Mouse (Mus musculus) adrenal gland, postnatal 36 days (tissue): ENCODE data around the gene Drap1. TPM values are rescaled to one million over a fixed set of nuclear protein-coding genes. Genes with fewer than 3 reads are reported as not detected.

ENCODE experiments used
- DNase-seq, 2 experiments: peaks; one replicate each; pipeline ENCODE4 v3.0.0; 2021; ENCODE audit warnings: mixed read lengths in 1 of 2
- total RNA-seq, 2 experiments: library from RNA; stranded (reverse); gene quantifications; 2 replicates each; pipeline ENCODE4 v1.2.3; 2021

Drap1 gene
- total RNA-seq, 2 experiments from 2014 or later: 250 to 263 TPM

DNA sequence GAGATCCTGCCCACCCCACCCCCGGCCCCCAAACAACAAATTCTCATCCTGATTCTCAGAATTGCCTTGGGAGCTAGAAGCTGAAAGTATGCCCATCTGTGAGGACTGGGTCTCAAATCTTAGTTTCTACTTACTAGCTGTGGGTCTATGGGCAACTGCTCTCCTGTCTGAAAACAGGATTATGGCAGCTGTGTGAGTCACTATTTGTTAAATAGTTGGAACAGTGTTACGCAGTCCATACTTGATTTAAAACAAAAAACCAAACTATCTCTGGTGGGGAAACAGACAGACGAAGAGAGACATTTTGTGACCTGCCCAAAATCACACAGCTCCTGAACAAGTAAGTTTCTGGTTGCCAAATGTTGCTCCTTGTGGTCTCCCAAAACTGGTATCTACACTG lies 24.9 kb upstream of the Drap1 start:
- DNase-seq: no peak

DNA sequence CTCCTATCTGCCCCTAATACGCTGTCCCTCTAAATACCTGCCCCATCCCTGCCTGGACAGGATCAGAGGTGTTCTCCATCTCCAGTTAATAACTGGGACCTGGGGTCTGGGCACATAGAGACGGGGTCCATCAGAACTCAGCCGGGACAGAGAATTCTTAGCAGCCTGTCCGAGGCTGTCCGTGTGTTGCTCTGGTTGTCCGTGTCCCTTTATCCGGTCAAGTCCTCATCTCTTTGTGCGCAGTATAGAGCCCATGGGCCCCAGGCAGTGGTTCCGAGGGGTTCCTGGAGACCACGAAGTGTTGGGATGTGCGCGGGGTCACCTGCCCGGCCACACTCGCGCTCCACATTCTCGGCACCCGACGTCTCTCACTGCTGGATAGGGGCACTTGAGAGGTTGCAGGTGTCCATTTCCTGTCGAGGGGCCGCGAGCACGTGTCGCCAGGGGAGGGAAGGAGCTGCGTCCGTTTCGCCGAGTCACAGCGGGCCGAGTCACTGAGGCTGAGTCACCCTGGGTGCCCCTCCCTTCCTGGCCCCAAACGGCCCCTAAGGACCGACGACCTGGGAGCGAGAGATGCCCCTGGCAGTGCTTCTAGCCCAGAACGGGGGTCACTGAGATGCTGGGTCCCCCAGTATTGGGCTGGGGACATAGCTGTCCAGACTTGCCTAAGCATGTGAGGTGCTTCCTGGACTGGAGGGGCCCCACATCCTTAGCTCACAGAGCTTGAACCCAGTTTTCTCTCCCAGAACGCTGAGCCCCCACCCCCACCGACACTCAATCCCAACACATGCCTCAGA lies 23.8 kb upstream of the Drap1 start:
- DNase-seq: peak; percentile 64 to 69

DNA sequence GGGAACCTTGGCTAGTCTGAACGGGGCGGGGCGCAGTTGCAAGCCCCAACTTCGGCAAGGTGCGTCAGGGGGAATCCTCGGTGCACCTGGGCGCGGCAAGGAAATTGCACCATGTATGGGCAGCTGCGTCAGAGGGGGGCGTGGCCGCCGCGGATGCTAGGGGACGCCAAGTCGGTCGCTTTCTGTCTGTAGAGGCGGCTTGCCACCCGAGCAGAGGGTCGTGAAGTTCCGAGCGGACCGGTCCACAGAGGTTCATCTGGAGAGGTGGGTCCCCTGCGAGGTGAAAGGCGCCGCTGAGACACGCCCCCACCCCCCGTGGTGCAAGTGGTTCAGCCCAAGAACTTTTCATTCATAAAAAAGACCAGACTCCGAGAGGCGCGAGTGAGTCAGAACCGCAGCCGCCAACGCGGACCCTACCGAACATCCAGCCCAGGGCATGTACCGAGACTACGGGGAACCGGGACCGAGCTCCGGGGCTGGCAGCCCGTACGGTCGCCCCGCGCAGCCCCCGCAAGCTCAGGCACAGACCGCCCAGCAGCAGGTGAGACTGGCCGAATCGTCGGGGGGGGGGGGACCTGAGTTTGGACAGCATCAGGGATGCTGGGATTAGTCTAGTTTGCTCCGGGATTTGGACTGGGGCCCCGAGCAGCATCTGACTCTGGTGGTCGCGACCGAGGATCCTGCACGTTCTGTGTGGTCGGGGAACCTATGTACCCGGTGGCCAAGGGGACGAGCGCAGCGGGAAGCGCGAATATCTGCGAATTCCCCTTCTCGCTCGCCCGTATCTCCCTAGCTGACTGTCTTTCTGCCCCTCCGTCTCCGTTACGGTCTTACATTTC lies 23.0 kb upstream of the Drap1 start, which contains the start of gene Fosl1:
Gene Fosl1, plus strand, starts transcription at position 33 of the 839 bp plus-strand sequence.
- peak; percentile 77 to 85 for DNase-seq

DNA sequence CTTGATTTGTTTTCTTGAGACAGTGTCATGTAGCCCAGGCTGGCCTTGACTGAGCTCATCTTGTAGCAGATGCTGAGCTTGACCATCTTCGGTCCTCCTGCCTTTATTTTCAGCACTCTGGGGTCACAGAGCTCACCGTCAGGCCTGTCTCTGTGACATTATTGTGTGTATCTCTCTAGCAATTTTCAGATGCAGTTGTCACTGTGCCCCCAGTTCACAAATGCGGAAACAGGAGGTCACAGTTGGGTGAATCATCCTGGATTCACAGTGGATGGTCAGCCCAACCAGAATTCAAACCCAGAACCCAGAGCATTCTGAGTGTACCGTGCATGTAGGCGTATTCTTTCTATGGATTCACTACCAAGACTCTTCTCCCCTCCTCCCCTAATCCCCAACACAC lies 21.0 kb upstream of the Drap1 start:
- DNase-seq: no peak

DNA sequence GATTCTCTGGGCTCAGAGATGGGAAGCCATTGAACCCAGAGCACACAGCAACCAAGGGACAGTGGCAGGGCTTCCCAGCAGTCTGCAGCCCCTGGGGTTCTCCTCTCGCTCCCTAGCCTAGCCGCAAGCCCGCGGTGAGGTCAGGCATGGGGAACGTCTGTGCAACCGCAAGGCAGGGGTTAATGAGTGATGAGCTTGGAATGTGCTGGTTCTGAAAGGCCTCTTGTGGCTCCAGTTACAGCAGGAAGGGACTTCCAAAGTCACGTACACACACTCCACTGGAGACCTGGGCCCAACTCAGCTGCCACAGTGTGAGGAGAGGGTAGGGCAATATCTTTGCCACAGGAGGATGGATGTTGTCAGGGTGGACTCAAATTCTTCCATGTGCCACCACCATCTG lies 20.2 kb upstream of the Drap1 start:
- DNase-seq: no peak

DNA sequence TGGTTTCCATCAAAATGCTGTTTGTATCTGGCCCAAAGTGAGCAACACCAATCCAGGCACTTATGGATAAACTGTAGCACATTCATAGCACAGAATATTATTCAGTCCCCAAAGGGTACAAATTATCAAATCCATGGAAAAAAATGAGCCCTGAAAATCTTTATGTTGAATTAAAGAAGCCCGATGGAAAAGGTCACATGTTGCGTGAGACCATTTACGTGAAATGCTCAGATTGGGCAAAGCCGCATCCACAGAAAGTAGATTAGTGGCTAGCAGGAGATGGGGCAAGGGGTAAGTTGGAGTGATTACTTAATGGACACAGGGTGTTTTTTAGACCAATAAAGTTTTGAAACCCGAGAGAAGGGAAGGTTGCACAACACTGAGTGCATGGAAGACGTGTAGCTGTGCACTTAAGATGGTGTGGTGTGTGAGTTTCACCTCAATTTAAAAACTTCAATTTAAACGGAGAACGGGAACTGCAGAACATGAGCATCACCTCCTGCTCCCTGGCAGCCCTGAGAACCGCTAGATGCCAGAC lies 19.7 kb upstream of the Drap1 start:
- no peak for DNase-seq

DNA sequence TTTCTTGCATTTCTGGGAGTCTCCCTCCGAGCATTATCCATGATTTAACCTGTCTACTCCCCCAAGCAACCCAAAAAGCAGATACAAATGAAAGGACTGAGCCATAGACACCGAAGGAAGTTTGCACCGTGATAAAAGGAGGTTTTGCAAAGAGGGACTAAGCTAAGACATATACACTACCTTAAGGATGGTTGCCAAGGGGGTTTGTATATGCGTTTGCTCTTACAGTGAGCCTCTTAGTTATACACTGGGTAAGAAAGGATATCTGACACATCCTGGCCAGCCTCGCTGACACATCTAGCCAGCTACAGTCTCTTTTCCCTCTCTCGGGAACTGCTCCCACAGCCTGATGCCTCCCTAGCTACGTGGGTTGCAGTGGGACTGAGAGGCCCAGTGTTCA lies 9.2 kb upstream of the Drap1 start:
- DNase-seq: no peak

DNA sequence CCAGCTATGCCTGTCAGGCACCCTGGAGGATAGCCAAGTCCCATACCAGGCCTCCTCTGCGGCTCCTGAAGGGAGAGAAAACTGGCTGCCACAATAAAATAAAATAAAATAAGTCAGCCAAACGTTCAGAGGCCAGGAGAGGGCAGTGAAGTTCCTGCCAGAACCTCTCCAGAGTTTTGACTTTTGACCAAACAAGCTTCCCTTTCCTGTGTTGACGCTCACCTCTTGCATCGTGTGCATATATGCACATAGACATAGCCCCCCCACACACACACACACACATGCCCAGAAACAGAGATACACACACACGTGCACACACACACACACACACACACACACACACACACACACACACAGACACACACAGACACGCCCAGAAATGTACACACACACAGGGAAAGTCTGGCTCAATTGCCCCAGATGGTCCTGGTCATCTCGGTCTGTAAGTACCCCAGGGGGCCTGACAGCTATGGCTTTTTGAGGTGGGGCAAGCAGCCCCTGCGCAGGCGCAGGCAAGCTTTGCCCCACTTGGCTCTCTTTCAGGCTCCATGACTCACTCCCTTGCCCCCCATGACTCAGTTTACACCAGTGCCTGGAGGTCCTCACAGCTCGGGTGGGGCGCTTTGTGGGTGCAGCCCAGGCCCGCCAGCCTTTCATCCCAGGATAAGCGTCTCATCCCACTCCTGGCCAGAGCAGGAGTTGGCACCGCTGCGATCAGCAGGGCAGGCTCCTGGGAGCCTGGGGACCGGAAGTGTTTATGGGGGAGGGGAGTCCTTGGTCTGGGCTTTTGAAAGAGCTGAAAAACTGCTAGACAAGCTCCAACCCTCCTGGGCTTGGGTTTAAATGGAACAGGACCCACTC lies 8.4 kb upstream of the Drap1 start:
- peak; percentile 64 to 78 for DNase-seq

DNA sequence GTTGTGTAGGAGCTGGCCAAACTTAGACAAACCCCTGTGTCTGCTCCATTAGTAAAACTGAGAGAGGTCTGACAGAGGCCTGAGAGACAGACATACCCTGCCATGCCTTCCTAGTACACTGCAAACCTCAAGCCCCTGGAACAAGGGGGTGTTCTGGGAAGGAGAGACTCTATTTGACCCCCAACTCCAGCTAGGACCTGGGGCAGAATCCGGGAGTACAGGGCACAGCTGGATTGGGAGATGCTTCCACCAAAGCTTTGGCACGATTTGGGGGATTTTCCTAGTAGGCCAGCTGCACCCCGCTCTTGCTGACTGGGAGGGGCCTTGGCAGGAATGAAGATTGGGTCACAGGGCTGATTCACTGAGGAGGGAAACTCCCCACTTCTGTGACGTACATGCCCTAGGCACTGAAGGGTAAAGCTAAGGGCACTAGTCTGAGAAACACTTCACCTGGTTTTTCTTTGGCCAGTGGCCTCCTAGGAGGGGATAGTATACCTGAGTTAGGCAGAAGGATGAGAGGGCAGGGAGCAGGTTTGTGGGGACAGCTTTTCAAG lies 7.2 kb upstream of the Drap1 start:
- DNase-seq: peak; percentile 44 to 60

DNA sequence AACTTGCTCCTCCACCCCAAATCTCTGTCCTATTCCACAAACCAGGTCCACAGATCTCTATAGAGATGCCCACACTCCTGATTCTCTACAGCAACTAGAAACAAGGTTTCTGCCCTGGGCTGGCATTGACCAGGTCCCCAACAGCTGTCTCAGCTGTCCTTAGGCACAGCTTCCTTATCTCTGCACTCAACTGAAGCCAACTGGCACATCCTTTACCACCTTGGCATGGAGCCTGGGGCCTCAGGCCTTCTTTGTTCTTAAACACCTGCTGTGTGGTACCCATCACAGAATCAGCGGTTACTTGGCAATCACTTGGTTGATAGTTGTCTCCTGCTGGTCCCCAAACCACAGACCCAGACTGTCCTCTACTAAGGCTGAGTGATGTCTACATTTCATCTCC lies 5.6 kb upstream of the Drap1 start:
- peak in 1 of 2 experiments; percentile 60 for DNase-seq

DNA sequence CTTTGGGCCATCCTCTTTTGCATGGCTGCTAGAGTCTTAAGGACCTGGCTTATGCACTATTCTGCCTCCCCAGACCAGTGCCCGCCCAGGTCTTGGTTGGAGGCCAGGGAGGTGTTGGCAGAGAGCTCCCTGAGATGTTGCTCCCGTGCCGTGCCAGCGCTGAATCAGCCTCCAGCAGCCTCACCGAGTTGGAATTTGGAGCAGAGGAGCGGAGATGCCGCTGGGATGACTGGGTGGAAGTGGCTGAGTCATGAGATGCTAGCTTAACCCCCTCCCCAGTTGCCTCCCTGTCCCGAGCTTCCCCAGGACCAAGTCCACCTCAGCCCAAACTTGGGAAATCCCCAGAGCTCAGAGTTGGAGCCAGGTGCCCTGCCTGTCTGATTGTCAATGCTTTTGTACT lies 5.0 kb upstream of the Drap1 start:
- DNase-seq: peak; percentile 90 to 91

DNA sequence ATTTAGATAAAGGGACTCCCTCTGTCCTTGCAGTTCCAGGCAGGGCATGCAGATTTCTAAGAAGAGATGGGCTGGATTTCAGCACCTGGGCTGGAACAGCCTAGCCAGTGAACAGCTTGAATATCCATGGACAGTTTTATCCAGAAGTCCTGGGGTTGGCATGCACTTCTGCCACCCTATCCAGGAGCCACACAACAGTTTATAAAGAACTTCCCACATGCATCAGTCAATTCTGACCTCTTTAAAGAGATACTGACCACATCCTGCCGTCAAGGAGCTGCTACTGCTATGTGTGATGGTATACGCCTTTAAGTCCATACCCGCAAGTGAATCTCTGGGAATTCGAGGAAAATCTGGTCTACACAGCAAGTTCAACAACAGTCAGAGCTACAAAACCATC lies 4.4 kb upstream of the Drap1 start:
- no peak for DNase-seq

DNA sequence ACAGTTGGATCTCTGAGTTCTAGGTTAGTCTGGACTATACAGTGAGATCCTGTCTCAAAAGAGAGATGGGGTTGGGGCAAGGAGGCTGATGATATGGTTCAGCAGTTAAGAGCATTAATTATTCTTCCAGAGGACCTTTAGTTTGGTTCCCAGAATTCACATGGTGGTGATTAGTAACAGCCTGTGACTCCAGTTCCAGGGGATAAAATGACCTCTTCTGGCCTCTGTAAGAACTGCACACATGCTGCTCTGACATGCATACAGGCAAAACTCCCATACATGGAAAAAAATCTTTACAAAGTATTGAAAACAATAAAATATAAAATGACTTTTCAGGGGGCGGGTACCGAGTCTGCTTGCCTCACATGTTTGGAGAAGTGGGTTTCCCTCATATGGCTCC lies 3.3 kb upstream of the Drap1 start:
- DNase-seq: peak in 1 of 2 experiments; percentile 56

DNA sequence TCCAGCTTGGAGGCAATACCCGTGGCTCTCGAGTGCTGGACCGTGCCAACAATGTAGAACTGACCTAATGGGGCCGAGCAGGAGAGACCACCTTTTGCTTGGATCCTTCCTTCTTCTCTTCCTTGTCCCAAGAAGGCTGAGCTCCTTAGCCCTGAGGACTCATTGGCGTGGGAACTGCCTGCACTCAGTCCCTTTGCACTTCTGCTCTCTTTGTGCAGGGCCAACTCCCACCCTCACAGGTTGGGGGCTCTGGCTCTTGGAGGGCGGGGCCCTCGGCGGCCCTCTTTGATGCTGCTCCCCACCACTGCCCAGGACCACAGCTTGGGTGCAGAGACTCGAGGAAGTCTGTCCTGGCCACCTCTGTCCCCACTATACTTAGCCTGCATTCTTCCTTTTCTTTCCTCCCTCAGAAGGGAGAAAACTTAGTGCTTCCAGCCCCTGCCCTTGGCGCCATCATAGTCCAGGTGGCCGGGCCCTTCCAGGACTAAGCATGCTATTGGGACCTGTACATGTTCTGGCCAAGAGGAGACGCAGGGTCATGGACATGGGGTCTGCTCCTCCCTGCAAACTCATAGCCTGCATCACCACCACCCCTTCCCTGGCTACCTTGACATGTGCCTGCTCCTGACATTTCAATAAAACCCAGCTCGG lies 2.0 kb upstream of the Drap1 start:
- DNase-seq: no peak

DNA sequence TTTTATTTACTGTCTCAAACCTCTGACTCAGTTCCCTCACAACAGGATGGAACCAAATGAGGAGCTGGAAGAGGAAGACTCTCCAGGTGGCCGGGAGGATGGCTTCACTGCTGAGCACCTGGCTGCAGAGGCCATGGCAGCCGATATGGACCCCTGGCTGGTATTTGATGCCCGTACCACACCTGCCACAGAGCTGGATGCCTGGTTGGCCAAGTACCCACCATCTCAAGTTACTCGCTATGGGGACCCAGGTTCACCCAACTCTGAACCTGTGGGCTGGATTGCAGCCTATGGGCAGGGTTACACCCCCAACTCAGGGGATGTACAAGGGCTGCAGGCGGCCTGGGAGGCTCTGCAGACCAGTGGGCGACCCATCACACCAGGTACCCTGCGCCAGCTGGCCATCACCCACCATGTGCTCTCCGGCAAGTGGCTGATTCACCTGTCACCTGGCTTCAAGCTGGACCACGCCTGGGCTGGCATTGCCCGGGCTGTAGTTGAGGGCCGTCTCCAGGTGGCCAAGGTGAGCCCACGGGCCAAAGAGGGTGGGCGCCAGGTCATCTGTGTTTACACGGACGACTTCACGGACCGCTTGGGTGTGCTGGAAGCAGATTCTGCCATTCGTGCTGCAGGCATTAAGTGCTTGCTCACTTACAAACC lies 1.3 kb upstream of the Drap1 start:
- DNase-seq: no peak

DNA sequence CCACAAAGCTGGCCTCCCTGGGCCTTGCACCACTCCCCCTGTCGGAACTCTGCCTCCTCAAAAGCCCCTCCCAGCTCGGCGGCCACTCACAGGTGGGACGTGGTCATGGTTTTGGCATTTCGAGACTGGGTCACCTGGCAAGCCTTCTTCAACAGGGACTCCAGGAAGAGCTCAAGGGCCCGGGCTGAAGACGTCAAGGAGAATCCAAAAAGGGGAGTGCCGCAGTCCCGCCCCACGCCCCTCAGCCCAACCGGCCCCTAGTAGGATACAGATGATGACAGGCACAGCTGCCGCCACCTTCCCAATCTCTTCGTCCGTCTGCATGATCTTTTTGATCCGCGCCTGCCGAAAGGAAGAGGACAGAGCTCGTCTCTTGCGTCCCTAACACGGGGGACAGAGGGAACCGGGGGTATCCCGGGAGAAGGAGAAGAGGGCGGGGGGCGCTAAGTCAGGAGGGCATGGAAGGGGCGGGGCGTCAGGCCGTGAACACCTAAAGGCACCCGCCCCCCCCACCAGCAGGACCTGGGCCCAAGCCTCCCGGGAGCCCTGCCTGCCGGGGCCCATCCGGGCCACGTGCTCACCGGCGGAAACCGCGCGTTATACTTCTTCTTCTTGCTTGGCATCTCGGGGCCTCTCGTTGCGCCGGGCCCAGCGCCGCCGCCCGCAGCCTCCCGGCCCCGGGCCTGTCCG lies 542 bp downstream of the Drap1 start:
- DNase-seq: peak in 1 of 2 experiments; percentile 88

DNA sequence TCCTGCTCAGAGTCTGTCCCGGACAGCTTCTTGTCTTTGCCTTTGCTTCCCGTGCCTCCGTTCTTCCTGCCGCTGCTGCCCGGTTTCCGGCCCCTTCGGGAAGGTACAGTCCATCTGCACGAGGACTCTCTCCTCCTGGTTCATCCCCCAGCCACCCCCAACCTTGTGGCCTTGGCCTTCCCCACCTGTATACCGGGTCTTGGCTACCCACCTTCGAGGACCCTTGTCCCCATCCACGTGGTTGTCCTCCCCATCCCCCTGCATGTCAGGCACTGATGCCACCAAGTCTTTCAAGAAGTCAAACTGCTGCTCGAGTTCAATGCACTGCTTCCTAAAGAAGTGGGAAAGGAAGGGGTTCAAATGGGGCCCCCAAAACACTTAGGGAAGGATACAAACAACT lies 1.2 kb downstream of the Drap1 start:
- DNase-seq: no peak

DNA sequence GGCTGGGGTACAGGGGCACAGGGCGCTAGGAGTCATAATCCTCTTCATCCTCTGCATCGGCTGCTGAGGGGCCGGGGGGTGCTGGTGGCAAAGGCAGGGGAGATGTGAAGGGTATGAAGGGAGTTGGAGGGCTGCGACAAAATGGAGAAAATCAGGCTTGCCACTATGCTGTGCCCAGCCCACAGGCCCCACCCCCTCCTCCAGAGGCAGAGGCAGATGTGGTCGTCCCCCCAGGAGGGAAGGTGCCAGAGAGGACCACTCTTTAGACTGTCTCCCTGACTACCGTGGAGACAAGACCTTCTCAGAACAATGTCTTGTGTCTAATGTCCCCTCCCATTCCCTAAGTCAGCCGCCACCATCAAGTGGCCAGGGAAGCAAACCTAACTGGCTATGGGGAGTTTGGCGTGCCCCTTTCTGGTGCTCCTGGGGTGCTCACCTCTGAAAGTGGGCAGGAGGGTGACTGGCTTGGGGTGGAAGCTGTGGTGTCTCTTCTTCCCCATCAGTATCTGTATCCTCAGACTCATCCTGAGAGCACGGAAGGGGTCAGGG lies 1.8 kb downstream of the Drap1 start:
- DNase-seq: no peak

DNA sequence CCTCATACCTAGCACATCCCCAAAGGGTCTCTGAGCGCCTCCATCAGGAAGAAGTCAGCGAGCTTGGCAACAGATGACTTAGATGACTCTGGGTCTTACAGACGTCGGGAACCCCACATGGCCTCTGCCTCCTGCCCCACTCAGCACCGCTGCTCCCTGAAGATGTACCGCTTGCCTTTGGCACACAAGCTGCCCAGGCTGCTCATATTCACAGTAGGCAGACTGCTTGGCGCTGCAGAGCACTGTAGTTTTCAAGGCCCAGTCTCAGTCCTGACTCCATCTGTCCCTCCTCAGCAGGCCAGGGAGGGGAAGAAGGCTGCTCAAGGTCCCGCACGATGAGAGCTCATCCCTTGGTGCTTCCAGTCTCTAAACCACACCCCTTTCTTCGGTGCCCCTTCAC lies 2.5 kb downstream of the Drap1 start:
- no peak for DNase-seq

DNA sequence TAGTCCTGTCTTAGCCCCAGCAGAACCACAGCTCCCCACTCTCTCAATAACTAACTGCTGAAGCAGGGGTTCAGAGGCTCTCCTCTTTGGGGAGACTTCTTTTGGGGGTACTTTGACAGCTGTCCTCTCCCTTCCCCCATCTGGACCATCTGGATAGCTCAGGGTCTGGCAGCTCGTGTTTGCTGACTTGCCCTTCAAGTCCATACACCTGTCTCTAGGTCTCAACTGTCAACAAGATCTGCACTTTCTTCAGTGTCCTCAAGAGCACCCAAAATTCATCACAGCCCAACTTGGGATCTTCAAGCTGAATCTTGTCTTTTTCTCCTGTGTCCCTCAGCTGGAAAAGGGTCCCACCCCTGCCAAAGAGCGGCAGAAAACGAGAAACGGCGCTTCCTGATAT lies 3.0 kb downstream of the Drap1 start:
- DNase-seq: no peak
